Mouse (Mus musculus) lung, postnatal 0 days (tissue): ENCODE results near the gene Eif4g2. TPM values are rescaled to one million over a fixed set of nuclear protein-coding genes. Genes with fewer than 3 reads are reported as not detected.
A peak's percentile ranks its signal among the peaks of the same experiment; 100 is the strongest.

Source experiments
- ATAC-seq: fragments of 200-750 bp; cut with Nextera tagmentation; 2 replicates; pipeline ENCODE4 v1.8.0; 2017; ENCODE audit warnings: moderate library complexity
- DNase-seq: peaks from one replicate; pipeline ENCODE4 v3.0.0-alpha.2; 2016; ENCODE audit warnings: low spot score
- H3K27ac ChIP-seq: fragments of 300-500 bp; sonication (generic); 2 replicates; pipeline ENCODE4 v1.5.1; 2014; ENCODE audit warnings: antibody characterized with exemption, mild to moderate bottlenecking, low read length, mixed read lengths
- H3K27me3 ChIP-seq: fragments of 300-500 bp; sonication (generic); replicated peaks from 2 replicates; pipeline ENCODE4 v1.6.1; 2014; ENCODE audit warnings: low read length, mixed read lengths; ENCODE audit not compliant: insufficient read depth
- H3K36me3 ChIP-seq: fragments of 300-500 bp; sonication (generic); 2 replicates; pipeline ENCODE4 v1.6.1; 2014; ENCODE audit warnings: low read length, mixed read lengths; ENCODE audit not compliant: insufficient read depth
- H3K4me1 ChIP-seq: fragments of 300-500 bp; sonication (generic); 2 replicates; pipeline ENCODE4 v1.6.1; 2014; ENCODE audit warnings: antibody characterized with exemption, low read depth, low read length, mixed read lengths; ENCODE audit not compliant: insufficient read depth
- H3K4me2 ChIP-seq: fragments of 300-500 bp; sonication (generic); replicated peaks from 2 replicates; pipeline ENCODE4 v1.6.1; 2014; ENCODE audit warnings: low read depth, mild to moderate bottlenecking, low read length, moderate library complexity, mixed read lengths
- H3K4me3 ChIP-seq: fragments of 300-500 bp; sonication (generic); 2 replicates; pipeline ENCODE4 v1.5.1; 2014; ENCODE audit warnings: low read depth, low read length
- H3K9ac ChIP-seq: fragments of 300-500 bp; sonication (generic); replicated peaks from 2 replicates; pipeline ENCODE4 v1.6.1; 2014; ENCODE audit warnings: low read depth, mild to moderate bottlenecking
- H3K9me3 ChIP-seq: fragments of 300-500 bp; sonication (generic); 2 replicates; pipeline ENCODE4 v1.6.1; 2016; ENCODE audit warnings: low read length, mixed read lengths
- CTCF ChIP-seq: IDR thresholded peaks from 2 replicates; pipeline ENCODE4 v1.5.1; 2016; ENCODE audit warnings: antibody characterized with exemption, mild to moderate bottlenecking
- EP300 ChIP-seq: IDR thresholded peaks from 2 replicates; pipeline ENCODE4 v1.6.1; 2016; ENCODE audit warnings: antibody characterized with exemption, mild to moderate bottlenecking, control low read depth
- WGBS: fragments of 180-500 bp; shearing (Covaris S2); extraction: QIAGEN DNeasy Blood & Tissue Kit; methylation state at CpG from one replicate; pipeline ENCODE4 v1.1.7; 2014; 5-methylcytosine and 5-hydroxymethylcytosine counted together
- polyA plus RNA-seq: library from polyadenylated mRNA; unstranded; fragments of >200 nt; fragmentation: Nextera tagmentation; extraction: Ambion mirVana; gene quantifications from 2 replicates; pipeline ENCODE4 v1.2.1, GENCODE M21; 2015

Gene Eif4g2
- polyA plus RNA-seq, 1 experiment from 2014 or later = 325 TPM

GRCm38 (mm10) chr7:111055984-111056657 is 26.7 kb downstream of the Eif4g2 start:
- no peaks in the 10 kb centered on the region for H3K9me3 ChIP-seq
- no peaks in the 10 kb centered on the region for H3K27me3 ChIP-seq
- H3K4me2 ChIP-seq = no peak overlapping the region
- no peak overlapping the region for H3K27ac ChIP-seq
- no peak for ATAC-seq
- H3K9ac ChIP-seq = no peak overlapping the region
- H3K36me3 ChIP-seq = peaks cover 18% of the 10 kb centered on the region; the same call in 1 of the 2 replicates
- TF ChIP-seq EP300 (no peak), CTCF (no peak)
- H3K4me3 ChIP-seq = no peak overlapping the region
- WGBS = 42% methylated on average over 3 of the region's 3 CpGs
- DNase-seq = peak; percentile 55
- no peaks in the 10 kb centered on the region for H3K4me1 ChIP-seq

GRCm38 (mm10) chr7:111055221-111055620 is 27.6 kb downstream of the Eif4g2 start:
- Histone ChIP-seq H3K4me1 (no peaks in the 10 kb centered on the region), H3K27me3 (no peaks in the 10 kb centered on the region), H3K27ac (no peak overlapping the region), H3K9ac (no peak overlapping the region), H3K9me3 (no peaks in the 10 kb centered on the region), H3K36me3 (peaks cover 18% of the 10 kb centered on the region; the same call in 1 of the 2 replicates), H3K4me3 (no peak overlapping the region), H3K4me2 (no peak overlapping the region)
- TF ChIP-seq EP300 (no peak), CTCF (no peak)
- 0 out of 2 replicates have a peak, but pooled peaks have one; percentile 38 for ATAC-seq
- 80% methylated on average over 19 of the region's 19 CpGs for WGBS
- DNase-seq = peak; percentile 32

- H3K9me3 ChIP-seq = no peaks in the 10 kb centered on the region
- peak; percentile 47; the same call in 1 of the 2 replicates for ATAC-seq
- H3K4me2 ChIP-seq = no peak overlapping the region
- H3K27ac ChIP-seq = no peak overlapping the region
- TF ChIP-seq EP300 (no peak), CTCF (peak; percentile 83)
- DNase-seq = peak; percentile 77
- H3K9ac ChIP-seq = no peak overlapping the region
- H3K4me3 ChIP-seq = no peak overlapping the region
- H3K4me1 ChIP-seq = no peaks in the 10 kb centered on the region
- 62% methylated on average over 6 of the region's 6 CpGs for WGBS
- no peaks in the 10 kb centered on the region for H3K27me3 ChIP-seq
- H3K36me3 ChIP-seq = peaks cover 37% of the 10 kb centered on the region; the same call in 1 of the 2 replicates
These were observed 33.0 kb downstream of the Eif4g2 start for GRCm38 (mm10) chr7:111049652-111050421.

GRCm38 (mm10) chr7:111048920-111049319 is 33.9 kb downstream of the Eif4g2 start:
- 92% methylated on average over 5 of the region's 5 CpGs for WGBS
- H3K9me3 ChIP-seq = no peaks in the 10 kb centered on the region
- ATAC-seq = no peak

GRCm38 (mm10) chr7:111029046-111029553 is 53.7 kb downstream of the Eif4g2 start:
- WGBS = under 1% methylated on average over 29 of the region's 29 CpGs
- H3K36me3 ChIP-seq = peaks cover 9% of the 10 kb centered on the region; the same call in 1 of the 2 replicates

More at GRCm38 (mm10) chr7:111048920-111049319, 33.9 kb downstream of the Eif4g2 start:
- Histone ChIP-seq H3K4me1 (no peaks in the 10 kb centered on the region), H3K36me3 (peaks cover 35% of the 10 kb centered on the region; the same call in 1 of the 2 replicates), H3K4me2 (no peak overlapping the region), H3K9ac (no peak overlapping the region), H3K27ac (no peak overlapping the region), H3K4me3 (no peak overlapping the region), H3K27me3 (no peaks in the 10 kb centered on the region)
- TF ChIP-seq EP300 = no peak
- TF ChIP-seq CTCF = no peak
- DNase-seq = no peak

More at GRCm38 (mm10) chr7:111029046-111029553, 53.7 kb downstream of the Eif4g2 start:
- TF ChIP-seq EP300 (no peak), CTCF (no peak)
- Histone ChIP-seq H3K4me3 (peak overlapping the region; percentile 82), H3K4me2 (peak overlapping the region; percentile 86), H3K27me3 (no peaks in the 10 kb centered on the region), H3K9me3 (no peaks in the 10 kb centered on the region), H3K4me1 (peaks cover 5% of the 10 kb centered on the region; the same call in 1 of the 2 replicates), H3K9ac (peak overlapping the region; percentile 80), H3K27ac (peak overlapping the region; percentile 77)
- ATAC-seq = no peak
- DNase-seq = no peak
